Mouse (Mus musculus): ENCODE results near the gene Vav3. TPM values are rescaled to one million over a fixed set of nuclear protein-coding genes. Genes with fewer than 3 reads are reported as not detected.

Vav3 gene
- polyA plus RNA-seq, 1 experiment, result 2.3 TPM

GRCm38 (mm10) chr3:109690566-109690965 is 350.1 kb downstream of the Vav3 start:
- Histone ChIP-seq H3K36me3 (ENCODE audit: control insufficient read depth, insufficient read depth, low read length, poor library complexity, severe bottlenecking) (no peaks in the 10 kb centered on the region), H3K4me1 (ENCODE audit: control insufficient read depth, insufficient read depth, low read length) (no peaks in the 10 kb centered on the region), H3K27me3 (ENCODE audit: control insufficient read depth, insufficient read depth, low read length, poor library complexity, severe bottlenecking) (no peaks in the 10 kb centered on the region), H3K9ac (ENCODE audit: low read depth, poor library complexity, severe bottlenecking) (no peak overlapping the region), H3K9me3 (replicated peaks; ENCODE audit: control insufficient read depth, insufficient read depth, low read length, poor library complexity, severe bottlenecking) (no peaks in the 10 kb centered on the region), H3K4me3 (ENCODE audit: low read depth, low read length) (no peak overlapping the region), H3K27ac (ENCODE audit: insufficient read depth, low read length) (no peak overlapping the region)
- TF ChIP-seq POLR2A (IDR thresholded peaks at IDR 0.05; ENCODE audit: insufficient read depth, low read length) (no peak), EP300 (IDR thresholded peaks at IDR 0.05; ENCODE audit: insufficient read depth, low read depth, low read length) (no peak), CTCF (IDR thresholded peaks at IDR 0.05; ENCODE audit: low read depth, low read length) (no peak)

GRCm38 (mm10) chr3:109692613-109693012 is 352.2 kb downstream of the Vav3 start:
- Histone ChIP-seq H3K4me3 (ENCODE audit: low read depth, low read length) (no peak overlapping the region), H3K27ac (ENCODE audit: insufficient read depth, low read length) (no peak overlapping the region), H3K27me3 (ENCODE audit: control insufficient read depth, insufficient read depth, low read length, poor library complexity, severe bottlenecking) (no peaks in the 10 kb centered on the region), H3K9me3 (replicated peaks; ENCODE audit: control insufficient read depth, insufficient read depth, low read length, poor library complexity, severe bottlenecking) (no peaks in the 10 kb centered on the region), H3K9ac (ENCODE audit: low read depth, poor library complexity, severe bottlenecking) (no peak overlapping the region), H3K4me1 (ENCODE audit: control insufficient read depth, insufficient read depth, low read length) (no peaks in the 10 kb centered on the region), H3K36me3 (ENCODE audit: control insufficient read depth, insufficient read depth, low read length, poor library complexity, severe bottlenecking) (no peaks in the 10 kb centered on the region)
- no peak for TF ChIP-seq EP300 (IDR thresholded peaks at IDR 0.05; ENCODE audit: insufficient read depth, low read depth, low read length)
- no peak for TF ChIP-seq POLR2A (IDR thresholded peaks at IDR 0.05; ENCODE audit: insufficient read depth, low read length)
- TF ChIP-seq CTCF (IDR thresholded peaks at IDR 0.05; ENCODE audit: low read depth, low read length), result no peak

- no peak for TF ChIP-seq CTCF (IDR thresholded peaks at IDR 0.05; ENCODE audit: low read depth, low read length)
- Histone ChIP-seq H3K9me3 (replicated peaks; ENCODE audit: control insufficient read depth, insufficient read depth, low read length, poor library complexity, severe bottlenecking) (no peaks in the 10 kb centered on the region), H3K36me3 (ENCODE audit: control insufficient read depth, insufficient read depth, low read length, poor library complexity, severe bottlenecking) (no peaks in the 10 kb centered on the region), H3K27me3 (ENCODE audit: control insufficient read depth, insufficient read depth, low read length, poor library complexity, severe bottlenecking) (no peaks in the 10 kb centered on the region), H3K27ac (ENCODE audit: insufficient read depth, low read length) (no peak overlapping the region), H3K4me3 (ENCODE audit: low read depth, low read length) (no peak overlapping the region), H3K4me1 (ENCODE audit: control insufficient read depth, insufficient read depth, low read length) (no peaks in the 10 kb centered on the region), H3K9ac (ENCODE audit: low read depth, poor library complexity, severe bottlenecking) (no peak overlapping the region)
Observed at GRCm38 (mm10) chr3:109701301-109701700, 360.8 kb downstream of the Vav3 start.

GRCm38 (mm10) chr3:109707786-109708460 is 367.5 kb downstream of the Vav3 start:
- Histone ChIP-seq H3K27ac (ENCODE audit: insufficient read depth, low read length) (no peak overlapping the region), H3K4me1 (ENCODE audit: control insufficient read depth, insufficient read depth, low read length) (no peaks in the 10 kb centered on the region), H3K27me3 (ENCODE audit: control insufficient read depth, insufficient read depth, low read length, poor library complexity, severe bottlenecking) (no peaks in the 10 kb centered on the region), H3K9me3 (replicated peaks; ENCODE audit: control insufficient read depth, insufficient read depth, low read length, poor library complexity, severe bottlenecking) (no peaks in the 10 kb centered on the region), H3K9ac (ENCODE audit: low read depth, poor library complexity, severe bottlenecking) (no peak overlapping the region), H3K36me3 (ENCODE audit: control insufficient read depth, insufficient read depth, low read length, poor library complexity, severe bottlenecking) (no peaks in the 10 kb centered on the region), H3K4me3 (ENCODE audit: low read depth, low read length) (no peak overlapping the region)
- no peak for TF ChIP-seq POLR2A (IDR thresholded peaks at IDR 0.05; ENCODE audit: insufficient read depth, low read length)
- no peak for TF ChIP-seq CTCF (IDR thresholded peaks at IDR 0.05; ENCODE audit: low read depth, low read length)
- TF ChIP-seq EP300 (IDR thresholded peaks at IDR 0.05; ENCODE audit: insufficient read depth, low read depth, low read length), result no peak

GRCm38 (mm10) chr3:109711751-109712150 is 371.3 kb downstream of the Vav3 start:
- Histone ChIP-seq H3K4me3 (ENCODE audit: low read depth, low read length) (no peak overlapping the region), H3K27ac (ENCODE audit: insufficient read depth, low read length) (no peak overlapping the region)
- no peak for TF ChIP-seq CTCF (IDR thresholded peaks at IDR 0.05; ENCODE audit: low read depth, low read length)
- no peak for TF ChIP-seq EP300 (IDR thresholded peaks at IDR 0.05; ENCODE audit: insufficient read depth, low read depth, low read length)
- no peak for TF ChIP-seq POLR2A (IDR thresholded peaks at IDR 0.05; ENCODE audit: insufficient read depth, low read length)

GRCm38 (mm10) chr3:109714476-109714875 is 374.0 kb downstream of the Vav3 start:
- no peaks in the 10 kb centered on the region for H3K9me3 ChIP-seq (replicated peaks; ENCODE audit: control insufficient read depth, insufficient read depth, low read length, poor library complexity, severe bottlenecking)
- no peak overlapping the region for H3K9ac ChIP-seq (ENCODE audit: low read depth, poor library complexity, severe bottlenecking)
- no peak for TF ChIP-seq EP300 (IDR thresholded peaks at IDR 0.05; ENCODE audit: insufficient read depth, low read depth, low read length)
- no peak for TF ChIP-seq CTCF (IDR thresholded peaks at IDR 0.05; ENCODE audit: low read depth, low read length)
- no peak for TF ChIP-seq POLR2A (IDR thresholded peaks at IDR 0.05; ENCODE audit: insufficient read depth, low read length)
- no peak overlapping the region for H3K4me3 ChIP-seq (ENCODE audit: low read depth, low read length)
- no peak overlapping the region for H3K27ac ChIP-seq (ENCODE audit: insufficient read depth, low read length)
- H3K4me1 ChIP-seq (ENCODE audit: control insufficient read depth, insufficient read depth, low read length), result no peaks in the 10 kb centered on the region
- no peaks in the 10 kb centered on the region for H3K27me3 ChIP-seq (ENCODE audit: control insufficient read depth, insufficient read depth, low read length, poor library complexity, severe bottlenecking)
- no peaks in the 10 kb centered on the region for H3K36me3 ChIP-seq (ENCODE audit: control insufficient read depth, insufficient read depth, low read length, poor library complexity, severe bottlenecking)

More at GRCm38 (mm10) chr3:109711751-109712150, 371.3 kb downstream of the Vav3 start:
- H3K9ac ChIP-seq (ENCODE audit: low read depth, poor library complexity, severe bottlenecking), result no peak overlapping the region
- no peaks in the 10 kb centered on the region for H3K4me1 ChIP-seq (ENCODE audit: control insufficient read depth, insufficient read depth, low read length)
- no peaks in the 10 kb centered on the region for H3K27me3 ChIP-seq (ENCODE audit: control insufficient read depth, insufficient read depth, low read length, poor library complexity, severe bottlenecking)
- no peaks in the 10 kb centered on the region for H3K9me3 ChIP-seq (replicated peaks; ENCODE audit: control insufficient read depth, insufficient read depth, low read length, poor library complexity, severe bottlenecking)
- no peaks in the 10 kb centered on the region for H3K36me3 ChIP-seq (ENCODE audit: control insufficient read depth, insufficient read depth, low read length, poor library complexity, severe bottlenecking)
